Mouse (Mus musculus): ENCODE data around the gene Sema5a.

The Sema5a gene

GRCm38 (mm10) chr15:32306557-32307243, 62.1 kb downstream of the Sema5a start:
- DNase-seq (ENCODE audit: low read depth) = peak; percentile 65

GRCm38 (mm10) chr15:32310834-32311233, 66.2 kb downstream of the Sema5a start:
- DNase-seq (ENCODE audit: low read depth) = no peak

- no peak for DNase-seq (ENCODE audit: low read depth)
Measured at GRCm38 (mm10) chr15:32311287-32311686, 66.7 kb downstream of the Sema5a start.

- DNase-seq (ENCODE audit: low read depth) = peak; percentile 78
Measured at GRCm38 (mm10) chr15:32317074-32317473, 72.5 kb downstream of the Sema5a start.

GRCm38 (mm10) chr15:32320739-32321138, 76.1 kb downstream of the Sema5a start:
- no peak for DNase-seq (ENCODE audit: low read depth)

GRCm38 (mm10) chr15:32322455-32323220, 78.0 kb downstream of the Sema5a start:
- DNase-seq (ENCODE audit: low read depth) = peak; percentile 64

- no peak for DNase-seq (ENCODE audit: low read depth)
Measured at GRCm38 (mm10) chr15:32323224-32323623, 78.6 kb downstream of the Sema5a start.

- no peak for DNase-seq (ENCODE audit: low read depth)
Measured at GRCm38 (mm10) chr15:32324105-32324504, 79.5 kb downstream of the Sema5a start.

- peak; percentile 61 for DNase-seq (ENCODE audit: low read depth)
Measured at GRCm38 (mm10) chr15:32328370-32329004, 83.9 kb downstream of the Sema5a start.

- DNase-seq (ENCODE audit: low read depth) = no peak
Measured at GRCm38 (mm10) chr15:32329670-32330330, 85.2 kb downstream of the Sema5a start.

GRCm38 (mm10) chr15:32330427-32330826, 85.8 kb downstream of the Sema5a start:
- DNase-seq (ENCODE audit: low read depth) = no peak

GRCm38 (mm10) chr15:32331037-32331436, 86.4 kb downstream of the Sema5a start:
- no peak for DNase-seq (ENCODE audit: low read depth)

GRCm38 (mm10) chr15:32333456-32333855, 88.8 kb downstream of the Sema5a start:
- DNase-seq (ENCODE audit: low read depth) = no peak

- DNase-seq (ENCODE audit: low read depth) = no peak
Measured at GRCm38 (mm10) chr15:32337810-32338209, 93.2 kb downstream of the Sema5a start.

GRCm38 (mm10) chr15:32338721-32339290, 94.2 kb downstream of the Sema5a start:
- no peak for DNase-seq (ENCODE audit: low read depth)

- DNase-seq (ENCODE audit: low read depth) = no peak
Measured at GRCm38 (mm10) chr15:32339426-32339825, 94.8 kb downstream of the Sema5a start.

- DNase-seq (ENCODE audit: low read depth) = no peak
Measured at GRCm38 (mm10) chr15:32341423-32341822, 96.8 kb downstream of the Sema5a start.

- no peak for DNase-seq (ENCODE audit: low read depth)
Measured at GRCm38 (mm10) chr15:32343544-32343943, 98.9 kb downstream of the Sema5a start.

GRCm38 (mm10) chr15:32347315-32347714, 102.7 kb downstream of the Sema5a start:
- DNase-seq (ENCODE audit: low read depth) = no peak

GRCm38 (mm10) chr15:32349276-32349675, 104.7 kb downstream of the Sema5a start:
- DNase-seq (ENCODE audit: low read depth) = no peak

GRCm38 (mm10) chr15:32352995-32353394, 108.4 kb downstream of the Sema5a start:
- no peak for DNase-seq (ENCODE audit: low read depth)

GRCm38 (mm10) chr15:32353513-32353912, 108.9 kb downstream of the Sema5a start:
- no peak for DNase-seq (ENCODE audit: low read depth)
